Mouse (Mus musculus): Measurements from ENCODE around the gene Pcca. TPM values are rescaled to one million over a fixed set of nuclear protein-coding genes. Genes with fewer than 3 reads are reported as not detected.
A peak's percentile ranks its signal among the peaks of the same experiment; 100 is the strongest.

The Pcca gene
- polyA plus RNA-seq (2015; fragmentation: Nextera tagmentation; extraction: Ambion mirVana) = 26.4 and 29.2 TPM in 2 replicates

- no peaks in the 10 kb centered on the region for H3K36me3 ChIP-seq
- peak; percentile 99 for ATAC-seq (replicated peaks; ENCODE audit: insufficient number of reproducible peaks, insufficient read depth, low FRiP score, low read depth)
- peak within 1 kb of the TSS; percentile 70 for H3K9ac ChIP-seq
- H3K27me3 ChIP-seq = no peaks in the 10 kb centered on the region
- peaks cover 8% of the 10 kb centered on the region for H3K4me1 ChIP-seq (replicated peaks)
- peak within 1 kb of the TSS; percentile 37 for H3K27ac ChIP-seq
- 3% methylated on average over 54 of the region's 54 CpGs for WGBS
- peak within 1 kb of the TSS; percentile 79 for H3K4me3 ChIP-seq
- peak within 1 kb of the TSS; percentile 76 for H3K4me2 ChIP-seq
- no peaks in the 10 kb centered on the region for H3K9me3 ChIP-seq (replicated peaks)
These were observed at the start of gene Pcca for GRCm38 (mm10) chr14:122534017-122534924. Pcca (plus strand) TSS chr14:122534324.

GRCm38 (mm10) chr14:122484458-122484843 lies 49.7 kb upstream of the Pcca start:
- Histone ChIP-seq H3K9me3 (replicated peaks) (no peaks in the 10 kb centered on the region), H3K4me2 (no peak overlapping the region), H3K4me1 (replicated peaks) (no peaks in the 10 kb centered on the region), H3K27me3 (peaks cover 93% of the 10 kb centered on the region), H3K27ac (no peak overlapping the region), H3K36me3 (no peaks in the 10 kb centered on the region), H3K4me3 (no peak overlapping the region), H3K9ac (no peak overlapping the region)
- WGBS = 10% methylated on average over 4 of the region's 4 CpGs
- no peak for ATAC-seq (replicated peaks; ENCODE audit: insufficient number of reproducible peaks, insufficient read depth, low FRiP score, low read depth)

- Histone ChIP-seq H3K27ac (no peak overlapping the region), H3K27me3 (peaks cover 94% of the 10 kb centered on the region), H3K4me2 (no peak overlapping the region), H3K36me3 (no peaks in the 10 kb centered on the region), H3K4me1 (replicated peaks) (no peaks in the 10 kb centered on the region), H3K4me3 (no peak overlapping the region), H3K9me3 (replicated peaks) (no peaks in the 10 kb centered on the region), H3K9ac (no peak overlapping the region)
- 2% methylated on average over 23 of the region's 24 CpGs for WGBS
- ATAC-seq (replicated peaks; ENCODE audit: insufficient number of reproducible peaks, insufficient read depth, low FRiP score, low read depth) = no peak
These were observed 49.1 kb upstream of the Pcca start for GRCm38 (mm10) chr14:122484844-122485551.

- no peaks in the 10 kb centered on the region for H3K9me3 ChIP-seq (replicated peaks)
- no peak overlapping the region for H3K9ac ChIP-seq
- H3K4me3 ChIP-seq = no peak overlapping the region
- no peak for ATAC-seq (replicated peaks; ENCODE audit: insufficient number of reproducible peaks, insufficient read depth, low FRiP score, low read depth)
- peaks cover 5% of the 10 kb centered on the region for H3K4me1 ChIP-seq (replicated peaks)
- no peaks in the 10 kb centered on the region for H3K36me3 ChIP-seq
- H3K27ac ChIP-seq = no peak overlapping the region
- H3K27me3 ChIP-seq = peaks cover 95% of the 10 kb centered on the region
- H3K4me2 ChIP-seq = no peak overlapping the region
- WGBS = 4% methylated on average over 12 of the region's 12 CpGs
These were observed 48.4 kb upstream of the Pcca start for GRCm38 (mm10) chr14:122485635-122486181.

- no peak overlapping the region for H3K4me3 ChIP-seq
- H3K27ac ChIP-seq = no peak overlapping the region
- ATAC-seq (replicated peaks; ENCODE audit: insufficient number of reproducible peaks, insufficient read depth, low FRiP score, low read depth) = no peak
- peaks cover 95% of the 10 kb centered on the region for H3K27me3 ChIP-seq
- H3K4me1 ChIP-seq (replicated peaks) = peaks cover 7% of the 10 kb centered on the region
- no peaks in the 10 kb centered on the region for H3K36me3 ChIP-seq
- H3K9me3 ChIP-seq (replicated peaks) = no peaks in the 10 kb centered on the region
- H3K9ac ChIP-seq = no peak overlapping the region
- no peak overlapping the region for H3K4me2 ChIP-seq
- 20% methylated on average over 1 of the region's 1 CpGs for WGBS
These were observed 47.5 kb upstream of the Pcca start for GRCm38 (mm10) chr14:122486611-122487010.

- Histone ChIP-seq H3K27ac (no peak overlapping the region), H3K27me3 (peaks cover 90% of the 10 kb centered on the region), H3K4me2 (no peak overlapping the region), H3K4me3 (no peak overlapping the region), H3K9me3 (replicated peaks) (no peaks in the 10 kb centered on the region), H3K36me3 (no peaks in the 10 kb centered on the region), H3K4me1 (replicated peaks) (peaks cover 7% of the 10 kb centered on the region), H3K9ac (no peak overlapping the region)
- no peak for ATAC-seq (replicated peaks; ENCODE audit: insufficient number of reproducible peaks, insufficient read depth, low FRiP score, low read depth)
- 8% methylated on average over 5 of the region's 5 CpGs for WGBS
These were observed 46.8 kb upstream of the Pcca start for GRCm38 (mm10) chr14:122487366-122487765.

- H3K4me3 ChIP-seq = no peak overlapping the region
- no peak overlapping the region for H3K27ac ChIP-seq
- H3K9me3 ChIP-seq (replicated peaks) = no peaks in the 10 kb centered on the region
- ATAC-seq (replicated peaks; ENCODE audit: insufficient number of reproducible peaks, insufficient read depth, low FRiP score, low read depth) = no peak
- H3K36me3 ChIP-seq = no peaks in the 10 kb centered on the region
- H3K4me2 ChIP-seq = no peak overlapping the region
- H3K9ac ChIP-seq = no peak overlapping the region
- 2% methylated on average over 5 of the region's 5 CpGs for WGBS
- H3K4me1 ChIP-seq (replicated peaks) = peaks cover 7% of the 10 kb centered on the region
- peaks cover 89% of the 10 kb centered on the region for H3K27me3 ChIP-seq
These were observed 45.1 kb upstream of the Pcca start for GRCm38 (mm10) chr14:122489041-122489440.

- Histone ChIP-seq H3K9me3 (replicated peaks) (no peaks in the 10 kb centered on the region), H3K36me3 (no peaks in the 10 kb centered on the region), H3K4me2 (peak overlapping the region; percentile 55; the same call in 1 of the 2 replicates), H3K27me3 (peaks cover 87% of the 10 kb centered on the region), H3K9ac (no peak overlapping the region), H3K4me3 (peak overlapping the region; percentile 35), H3K4me1 (replicated peaks) (peaks cover 7% of the 10 kb centered on the region), H3K27ac (no peak overlapping the region)
- 7% methylated on average over 12 of the region's 12 CpGs for WGBS
- no peak for ATAC-seq (replicated peaks; ENCODE audit: insufficient number of reproducible peaks, insufficient read depth, low FRiP score, low read depth)
These were observed 44.3 kb upstream of the Pcca start for GRCm38 (mm10) chr14:122489686-122490414.

GRCm38 (mm10) chr14:122490441-122491328 lies 43.4 kb upstream of the Pcca start, which contains the start of gene Gm10837:
Gm10837 (plus strand) TSS chr14:122490586.
- peaks cover 7% of the 10 kb centered on the region for H3K4me1 ChIP-seq (replicated peaks)
- H3K9me3 ChIP-seq (replicated peaks) = no peaks in the 10 kb centered on the region
- peak within 1 kb of the TSS; percentile 55 for H3K4me2 ChIP-seq
- 3% methylated on average over 51 of the region's 51 CpGs for WGBS
- H3K27ac ChIP-seq = no peak within 1 kb of the TSS
- ATAC-seq (replicated peaks; ENCODE audit: insufficient number of reproducible peaks, insufficient read depth, low FRiP score, low read depth) = no peak
- peaks cover 78% of the 10 kb centered on the region for H3K27me3 ChIP-seq
- no peaks in the 10 kb centered on the region for H3K36me3 ChIP-seq
- H3K4me3 ChIP-seq = peak within 1 kb of the TSS; percentile 35
- H3K9ac ChIP-seq = no peak within 1 kb of the TSS

GRCm38 (mm10) chr14:122491521-122491920 lies 42.6 kb upstream of the Pcca start:
- peaks cover 7% of the 10 kb centered on the region for H3K4me1 ChIP-seq (replicated peaks)
- H3K9me3 ChIP-seq (replicated peaks) = no peaks in the 10 kb centered on the region
- WGBS = 72% methylated on average over 6 of the region's 6 CpGs
- H3K4me2 ChIP-seq = no peak overlapping the region
- H3K4me3 ChIP-seq = no peak overlapping the region
- no peak for ATAC-seq (replicated peaks; ENCODE audit: insufficient number of reproducible peaks, insufficient read depth, low FRiP score, low read depth)
- no peak overlapping the region for H3K9ac ChIP-seq
- H3K27ac ChIP-seq = no peak overlapping the region
- H3K27me3 ChIP-seq = peaks cover 70% of the 10 kb centered on the region
- H3K36me3 ChIP-seq = no peaks in the 10 kb centered on the region

Measured in heart, embryonic 15.5 days (tissue).